Mouse (Mus musculus): ENCODE data around the gene Rab31. TPM values are rescaled to one million over a fixed set of nuclear protein-coding genes. Genes with fewer than 3 reads are reported as not detected.

Gene Rab31
- polyA plus RNA-seq, 1 experiment: 60.7 TPM

GRCm38 (mm10) chr17:65746314-65746713, 26.2 kb downstream of the Rab31 start:
- H3ac ChIP-seq (ENCODE audit: control insufficient read depth, insufficient read length): no peak overlapping the region
- H3K4me3 ChIP-seq: no peak overlapping the region
- H3K79me2 ChIP-seq (ENCODE audit: control insufficient read depth, insufficient read depth): peaks cover 92% of the 10 kb centered on the region
- H3K27me3 ChIP-seq (ENCODE audit: control insufficient read depth, insufficient read depth, insufficient read length): no peaks in the 10 kb centered on the region
- TF ChIP-seq MYOG (IDR thresholded peaks at IDR 0.05; ENCODE audit: control insufficient read depth in 1 of 3, insufficient read depth in 1 of 3, insufficient read length in 2 of 3, low read depth in 2 of 3) (no peak), TCF3 (IDR thresholded peaks at IDR 0.05; ENCODE audit: insufficient read length, low read depth) (no peak), TCF12 (IDR thresholded peaks at IDR 0.05; ENCODE audit: insufficient read depth, poor library complexity, severe bottlenecking) (no peak), POLR2A (IDR thresholded peaks at IDR 0.05; ENCODE audit: insufficient read length, low read depth) (no peak)
- peaks cover 11% of the 10 kb centered on the region for H3K36me3 ChIP-seq (ENCODE audit: control insufficient read depth, insufficient read depth)
- H3K4me2 ChIP-seq (ENCODE audit: low read depth): no peak overlapping the region

- peaks cover 89% of the 10 kb centered on the region for H3K79me2 ChIP-seq (ENCODE audit: control insufficient read depth, insufficient read depth)
- no peak overlapping the region for H3K4me2 ChIP-seq (ENCODE audit: low read depth)
- H3K4me3 ChIP-seq: no peak overlapping the region
- no peak for TF ChIP-seq POLR2AphosphoS2 (IDR thresholded peaks at IDR 0.05; ENCODE audit: insufficient read length, low read depth)
- TF ChIP-seq USF1 (IDR thresholded peaks at IDR 0.05; ENCODE audit: low read depth): no peak
- no peak for TF ChIP-seq TCF3 (IDR thresholded peaks at IDR 0.05; ENCODE audit: insufficient read length, low read depth)
- TF ChIP-seq E2F4 (IDR thresholded peaks at IDR 0.05; ENCODE audit: insufficient read depth): no peak
- no peak for TF ChIP-seq CEBPB (IDR thresholded peaks at IDR 0.05; ENCODE audit: insufficient read depth, poor library complexity, severe bottlenecking)
- no peak for TF ChIP-seq MYOG (IDR thresholded peaks at IDR 0.05; ENCODE audit: control insufficient read depth in 1 of 3, insufficient read depth in 1 of 3, insufficient read length in 2 of 3, low read depth in 2 of 3)
- TF ChIP-seq POLR2A (IDR thresholded peaks at IDR 0.05; ENCODE audit: insufficient read length, low read depth): no peak
- no peak for TF ChIP-seq MYOD1 (IDR thresholded peaks at IDR 0.05; ENCODE audit: control insufficient read depth in 1 of 3, insufficient read length in 2 of 3, low read depth in 2 of 3)
- no peak for TF ChIP-seq REST (IDR thresholded peaks at IDR 0.05; ENCODE audit: insufficient read depth, insufficient read length)
- TF ChIP-seq SRF (IDR thresholded peaks at IDR 0.05; ENCODE audit: control insufficient read depth, insufficient read length, low read depth): no peak
- TF ChIP-seq TCF12 (IDR thresholded peaks at IDR 0.05; ENCODE audit: insufficient read depth, poor library complexity, severe bottlenecking): no peak
- TF ChIP-seq MAX (IDR thresholded peaks at IDR 0.05; ENCODE audit: low read depth): no peak
- H3K27me3 ChIP-seq (ENCODE audit: control insufficient read depth, insufficient read depth, insufficient read length): no peaks in the 10 kb centered on the region
- no peak overlapping the region for H3ac ChIP-seq (ENCODE audit: control insufficient read depth, insufficient read length)
- H3K36me3 ChIP-seq (ENCODE audit: control insufficient read depth, insufficient read depth): peaks cover 11% of the 10 kb centered on the region
These were observed 28.8 kb downstream of the Rab31 start for GRCm38 (mm10) chr17:65743664-65744330.

- Histone ChIP-seq H3K4me3 (no peak overlapping the region), H3K4me2 (ENCODE audit: low read depth) (no peak overlapping the region), H3K36me3 (ENCODE audit: control insufficient read depth, insufficient read depth) (peaks cover 11% of the 10 kb centered on the region), H3K79me2 (ENCODE audit: control insufficient read depth, insufficient read depth) (peaks cover 81% of the 10 kb centered on the region), H3ac (ENCODE audit: control insufficient read depth, insufficient read length) (no peak overlapping the region), H3K27me3 (ENCODE audit: control insufficient read depth, insufficient read depth, insufficient read length) (no peaks in the 10 kb centered on the region)
- TF ChIP-seq POLR2A (IDR thresholded peaks at IDR 0.05; ENCODE audit: insufficient read length, low read depth): no peak
- no peak for TF ChIP-seq E2F4 (IDR thresholded peaks at IDR 0.05; ENCODE audit: insufficient read depth)
- no peak for TF ChIP-seq POLR2AphosphoS2 (IDR thresholded peaks at IDR 0.05; ENCODE audit: insufficient read length, low read depth)
- no peak for TF ChIP-seq MYOG (IDR thresholded peaks at IDR 0.05; ENCODE audit: control insufficient read depth in 1 of 3, insufficient read depth in 1 of 3, insufficient read length in 2 of 3, low read depth in 2 of 3)
- TF ChIP-seq USF1 (IDR thresholded peaks at IDR 0.05; ENCODE audit: low read depth): no peak
- TF ChIP-seq MYOD1 (IDR thresholded peaks at IDR 0.05; ENCODE audit: control insufficient read depth in 1 of 3, insufficient read length in 2 of 3, low read depth in 2 of 3): no peak
- no peak for TF ChIP-seq TCF12 (IDR thresholded peaks at IDR 0.05; ENCODE audit: insufficient read depth, poor library complexity, severe bottlenecking)
- TF ChIP-seq REST (IDR thresholded peaks at IDR 0.05; ENCODE audit: insufficient read depth, insufficient read length): no peak
- no peak for TF ChIP-seq CEBPB (IDR thresholded peaks at IDR 0.05; ENCODE audit: insufficient read depth, poor library complexity, severe bottlenecking)
- no peak for TF ChIP-seq MAX (IDR thresholded peaks at IDR 0.05; ENCODE audit: low read depth)
- no peak for TF ChIP-seq TCF3 (IDR thresholded peaks at IDR 0.05; ENCODE audit: insufficient read length, low read depth)
- TF ChIP-seq SRF (IDR thresholded peaks at IDR 0.05; ENCODE audit: control insufficient read depth, insufficient read length, low read depth): no peak
These were observed 29.6 kb downstream of the Rab31 start for GRCm38 (mm10) chr17:65742969-65743368.

GRCm38 (mm10) chr17:65742245-65742905, 30.2 kb downstream of the Rab31 start:
- Histone ChIP-seq H3K79me2 (ENCODE audit: control insufficient read depth, insufficient read depth) (peaks cover 75% of the 10 kb centered on the region), H3K27me3 (ENCODE audit: control insufficient read depth, insufficient read depth, insufficient read length) (no peaks in the 10 kb centered on the region), H3K36me3 (ENCODE audit: control insufficient read depth, insufficient read depth) (peaks cover 11% of the 10 kb centered on the region), H3K4me3 (no peak overlapping the region), H3ac (ENCODE audit: control insufficient read depth, insufficient read length) (no peak overlapping the region), H3K4me2 (ENCODE audit: low read depth) (no peak overlapping the region)
- TF ChIP-seq TCF3 (IDR thresholded peaks at IDR 0.05; ENCODE audit: insufficient read length, low read depth): no peak
- TF ChIP-seq POLR2AphosphoS2 (IDR thresholded peaks at IDR 0.05; ENCODE audit: insufficient read length, low read depth): no peak
- no peak for TF ChIP-seq POLR2A (IDR thresholded peaks at IDR 0.05; ENCODE audit: insufficient read length, low read depth)
- no peak for TF ChIP-seq CEBPB (IDR thresholded peaks at IDR 0.05; ENCODE audit: insufficient read depth, poor library complexity, severe bottlenecking)
- TF ChIP-seq SRF (IDR thresholded peaks at IDR 0.05; ENCODE audit: control insufficient read depth, insufficient read length, low read depth): no peak
- no peak for TF ChIP-seq MYOD1 (IDR thresholded peaks at IDR 0.05; ENCODE audit: control insufficient read depth in 1 of 3, insufficient read length in 2 of 3, low read depth in 2 of 3)
- no peak for TF ChIP-seq REST (IDR thresholded peaks at IDR 0.05; ENCODE audit: insufficient read depth, insufficient read length)
- no peak for TF ChIP-seq USF1 (IDR thresholded peaks at IDR 0.05; ENCODE audit: low read depth)
- TF ChIP-seq MYOG (IDR thresholded peaks at IDR 0.05; ENCODE audit: control insufficient read depth in 1 of 3, insufficient read depth in 1 of 3, insufficient read length in 2 of 3, low read depth in 2 of 3): no peak
- no peak for TF ChIP-seq TCF12 (IDR thresholded peaks at IDR 0.05; ENCODE audit: insufficient read depth, poor library complexity, severe bottlenecking)
- TF ChIP-seq MAX (IDR thresholded peaks at IDR 0.05; ENCODE audit: low read depth): no peak
- TF ChIP-seq E2F4 (IDR thresholded peaks at IDR 0.05; ENCODE audit: insufficient read depth): no peak

Measured in myocyte (in vitro differentiated cells).